Mouse (Mus musculus) gastrocnemius, postnatal 14 days (tissue): ENCODE results near the gene Btg2. TPM values are rescaled to one million over a fixed set of nuclear protein-coding genes. Genes with fewer than 3 reads are reported as not detected.
A peak's percentile ranks its signal among the peaks of the same experiment; 100 is the strongest.

Experiments used
- DNase-seq: peaks from one replicate; pipeline ENCODE4 v3.0.0; 2021; ENCODE audit warnings: mixed read lengths
- intact Hi-C: fragments of 180-260 bp; cut with DNase I; formaldehyde crosslinking; loops from one replicate; pipeline ENCODE4 v1.15.1; 2025; ENCODE audit warnings: low total_unique reads
- total RNA-seq, 2 experiments: library from RNA; stranded (reverse); gene quantifications; 2 replicates each; pipeline ENCODE4 v1.2.3; 2021

Btg2 gene
- total RNA-seq, 2 experiments from 2014 or later: 19.7 to 44.2 TPM

GRCm38 (mm10) chr1:134063773-134064125 is 15.2 kb downstream of the Btg2 start:
- intact Hi-C loops: no loop called here
- no peak for DNase-seq

DNA sequence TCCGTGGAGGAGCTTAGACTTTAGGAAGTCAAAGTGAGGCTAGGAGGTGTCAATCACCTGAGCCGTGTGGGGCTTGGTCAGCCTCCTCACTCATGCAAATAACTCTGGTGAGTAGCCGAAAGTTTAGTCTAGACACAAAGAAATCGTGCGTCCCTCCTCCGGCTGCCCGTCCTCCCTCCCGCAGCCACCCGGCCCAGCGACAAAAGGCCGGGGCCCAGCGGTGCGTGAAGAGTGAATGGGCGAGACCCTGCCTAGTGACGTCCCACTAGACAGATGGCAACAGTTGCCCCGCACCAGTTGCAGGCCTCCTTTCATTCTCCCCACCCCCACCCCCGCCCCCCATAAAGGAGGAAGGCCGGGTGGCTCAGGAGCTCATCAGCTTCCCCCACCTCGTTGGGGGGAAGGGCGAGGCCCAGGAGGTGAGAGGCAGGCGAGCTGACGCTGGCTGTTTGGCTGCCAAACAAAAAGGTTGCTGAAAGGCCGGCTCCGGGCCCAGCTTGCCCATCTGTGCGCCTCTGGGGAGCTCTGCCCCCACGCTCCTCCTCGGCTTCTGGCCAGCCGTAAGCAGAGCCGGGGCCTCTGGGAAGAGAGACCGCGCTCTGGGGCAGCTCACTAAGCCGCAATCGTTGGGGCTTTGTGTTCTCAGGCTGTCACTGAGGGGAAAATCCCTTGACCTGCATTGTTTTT is 15.7 kb downstream of the Btg2 start:
- intact Hi-C loops: no loop called here
- peak; percentile 70 for DNase-seq

- intact Hi-C loops: no loop called here
- DNase-seq: no peak
Observed at GRCm38 (mm10) chr1:134062411-134063085, 16.4 kb downstream of the Btg2 start.

- intact Hi-C loops: no loop called here
- DNase-seq: no peak
Observed at GRCm38 (mm10) chr1:134061915-134062314, 17.0 kb downstream of the Btg2 start.

DNA sequence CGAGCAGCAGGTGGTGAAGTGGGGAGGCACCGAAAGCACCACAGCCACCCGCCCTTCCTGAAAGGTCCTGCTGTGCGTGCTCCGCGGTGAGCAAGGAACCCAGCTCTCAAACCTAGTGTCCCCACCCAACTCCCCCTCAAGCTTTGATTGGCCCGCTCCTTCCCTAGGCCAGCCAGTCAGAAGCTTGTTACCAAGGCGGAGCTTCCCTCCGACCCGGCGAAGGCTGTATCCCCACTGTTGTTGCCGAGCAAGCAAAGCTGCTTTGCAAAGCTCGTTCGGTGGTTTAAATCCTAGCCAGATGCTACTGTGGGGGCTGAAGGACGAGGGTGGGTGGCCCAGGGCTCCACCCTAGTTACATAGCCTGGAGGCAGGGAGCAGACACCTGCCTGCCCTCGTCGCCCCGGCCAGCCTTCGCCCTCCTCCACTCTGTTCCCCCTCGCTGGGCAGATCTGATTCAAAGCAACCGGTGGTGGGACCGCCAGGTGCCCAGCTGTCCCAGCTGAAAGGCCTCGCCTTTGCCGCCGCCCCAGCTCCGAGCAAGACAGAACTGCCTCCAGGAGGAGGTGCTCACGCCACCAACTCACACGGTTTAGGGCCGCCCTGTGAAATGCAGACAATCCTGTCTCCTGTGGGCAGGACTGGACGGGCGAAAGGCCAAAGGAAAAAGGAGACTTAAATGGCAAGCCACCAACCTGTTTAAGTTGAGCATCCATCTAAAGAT is 17.9 kb downstream of the Btg2 start:
- DNase-seq: peak; percentile 90
- intact Hi-C loops: no loop called here

DNA sequence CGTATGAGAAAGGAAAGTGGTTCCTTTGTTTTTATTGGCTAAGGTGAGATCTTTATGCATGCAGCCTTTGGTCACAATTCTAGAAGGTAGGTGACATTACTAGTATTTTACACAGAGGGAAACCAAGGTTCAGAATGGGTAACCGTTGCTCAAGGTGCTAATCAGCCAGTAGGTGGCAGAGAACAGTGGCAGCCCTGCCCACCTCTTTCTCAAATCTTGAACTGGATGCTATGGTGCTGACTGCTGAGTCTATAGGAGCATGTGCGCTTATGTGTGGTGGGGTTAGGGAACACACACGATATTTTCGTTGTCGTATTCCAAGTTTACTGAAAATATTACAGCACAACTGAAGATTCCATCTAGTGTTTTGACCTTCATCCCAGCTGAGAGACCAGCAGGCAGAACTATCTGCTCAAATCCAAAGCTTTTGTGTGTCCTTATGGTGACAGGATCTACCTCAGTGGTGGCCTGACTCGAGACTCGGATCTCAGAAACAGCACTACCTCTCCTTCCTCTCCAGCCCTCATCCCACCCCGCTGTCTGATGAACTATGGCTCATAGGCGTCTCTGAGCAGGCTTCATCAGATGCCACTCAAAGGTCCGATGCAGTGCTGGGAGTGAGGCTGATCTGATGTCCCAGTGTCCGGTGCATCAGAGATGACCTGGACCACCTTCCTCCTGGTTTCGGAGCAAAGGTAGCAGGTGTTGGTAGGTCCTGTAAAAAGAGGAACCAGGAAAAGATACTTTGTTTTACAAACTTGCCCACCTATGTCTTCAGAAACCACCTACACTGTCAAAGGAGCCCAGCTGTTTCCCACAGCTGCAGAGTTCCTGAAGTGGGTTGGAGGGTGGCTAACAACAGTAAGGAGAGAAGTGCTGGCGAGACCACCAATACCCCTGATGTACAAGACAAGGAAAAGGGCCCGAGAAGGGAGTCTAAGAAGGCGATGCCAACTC is 18.9 kb downstream of the Btg2 start:
- intact Hi-C loops: no loop called here

DNA sequence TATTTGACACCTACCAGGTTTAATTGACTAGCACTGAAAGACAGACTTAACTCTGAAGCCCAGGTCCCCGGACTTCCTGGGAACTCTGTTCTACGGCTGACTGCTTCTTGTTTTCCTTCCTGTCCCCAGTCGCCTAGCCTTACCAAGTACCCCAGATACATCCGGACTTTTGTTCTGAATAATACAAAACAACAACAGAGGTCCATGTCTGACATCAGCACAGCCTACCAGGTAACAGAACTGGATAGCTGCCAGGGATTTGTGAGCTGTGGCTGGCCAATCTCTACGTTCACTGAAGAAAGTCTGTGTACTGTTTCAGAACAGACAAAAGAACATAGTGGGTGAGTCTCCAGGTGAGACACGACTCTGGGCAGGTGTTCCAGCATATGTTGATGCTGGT is 20.1 kb downstream of the Btg2 start:
- intact Hi-C loops: no loop called here
- DNase-seq: no peak

More for the DNA sequence above, 18.9 kb downstream of the Btg2 start:
- no peak for DNase-seq

DNA sequence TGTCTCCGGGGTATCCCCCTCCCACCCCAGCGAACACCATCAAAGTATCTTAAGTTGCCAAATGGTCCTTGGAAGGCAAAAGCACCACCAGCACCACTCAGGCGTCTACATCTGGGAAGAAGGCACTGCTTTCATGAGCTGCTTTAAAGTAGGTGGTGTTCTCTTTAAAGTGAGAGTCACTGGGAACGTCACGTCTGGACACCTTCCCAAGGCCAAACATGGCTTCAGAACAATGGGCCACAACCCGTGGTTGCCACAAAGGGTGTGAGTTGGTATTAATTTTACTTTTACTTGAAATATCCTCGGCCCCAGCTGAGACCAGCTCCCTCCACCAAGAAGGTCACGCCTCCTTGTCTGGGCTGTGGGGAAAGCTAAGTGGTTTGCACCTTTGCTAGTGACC is 21.2 kb downstream of the Btg2 start:
- intact Hi-C loops: loop anchor here (2.0 kb wide), 1 partner anchor 43 kb away; no protein-coding TSS in a partner anchor

DNA sequence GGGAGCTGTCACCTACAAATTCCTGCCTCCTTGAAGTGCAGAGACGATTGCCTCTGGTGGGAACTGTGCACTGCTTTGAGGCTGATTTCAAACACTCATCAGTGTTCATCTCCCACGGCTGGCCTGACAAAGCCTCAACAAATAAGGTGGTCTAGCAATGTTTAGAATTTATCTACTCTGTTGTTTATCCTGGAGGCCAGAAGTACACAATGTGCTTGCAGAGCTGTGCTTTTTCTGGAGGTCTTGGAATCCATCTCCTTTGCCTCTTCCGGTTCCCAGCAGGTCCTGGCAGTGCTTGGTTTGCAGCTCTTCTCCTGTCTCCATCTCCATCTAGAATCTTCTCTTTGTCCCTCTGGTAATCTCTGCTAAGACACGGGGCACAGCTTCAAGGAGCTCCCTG is 22.6 kb downstream of the Btg2 start:
- intact Hi-C loops: loop anchor here (2.0 kb wide), 1 partner anchor 45 kb away; no protein-coding TSS in a partner anchor
- no peak for DNase-seq

More for the DNA sequence above, 21.2 kb downstream of the Btg2 start:
- DNase-seq: no peak

GRCm38 (mm10) chr1:134055666-134056245 is 23.2 kb downstream of the Btg2 start:
- DNase-seq: no peak
- intact Hi-C loops: loop anchor here (2.0 kb wide), 2 partner anchors 45 to 51 kb away; no protein-coding TSS in a partner anchor

DNA sequence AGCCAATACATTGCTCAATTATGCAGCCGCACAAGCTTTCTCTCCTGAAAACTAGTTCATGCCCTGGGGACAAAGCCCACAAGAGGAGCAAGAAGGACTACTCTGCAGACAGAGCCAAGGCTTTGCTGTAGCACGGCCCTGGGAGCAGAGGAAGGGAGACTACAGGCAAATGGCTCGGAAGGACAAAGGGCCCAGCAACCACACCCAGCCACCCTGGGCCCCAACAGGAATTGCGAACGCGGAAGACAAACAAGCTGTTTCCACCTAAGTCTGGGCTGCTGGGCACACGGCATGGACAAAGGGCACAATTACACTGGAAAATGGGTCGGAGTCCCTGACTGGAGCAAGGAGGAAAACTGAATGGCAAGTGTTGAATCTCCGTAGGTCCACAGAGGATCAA is 23.9 kb downstream of the Btg2 start:
- intact Hi-C loops: loop anchor here (2.0 kb wide), 1 partner anchor 52 kb away; no protein-coding TSS in a partner anchor

GRCm38 (mm10) chr1:134053207-134053606 is 25.7 kb downstream of the Btg2 start:
- DNase-seq: peak; percentile 82
- intact Hi-C loops: no loop called here

More for the DNA sequence above, 23.9 kb downstream of the Btg2 start:
- DNase-seq: no peak

- intact Hi-C loops: loop anchor here (10.0 kb wide), 1 partner anchor 315 kb away; no protein-coding TSS in a partner anchor
- no peak for DNase-seq
Observed at GRCm38 (mm10) chr1:134049542-134049941, 29.4 kb downstream of the Btg2 start.

GRCm38 (mm10) chr1:134048759-134049158 is 30.2 kb downstream of the Btg2 start:
- intact Hi-C loops: loop anchor here (10.0 kb wide), 1 partner anchor 314 kb away; no protein-coding TSS in a partner anchor

GRCm38 (mm10) chr1:134047431-134047830 is 31.5 kb downstream of the Btg2 start:
- intact Hi-C loops: loop anchor here (10.0 kb wide), 1 partner anchor 313 kb away; no protein-coding TSS in a partner anchor
- no peak for DNase-seq

More at GRCm38 (mm10) chr1:134048759-134049158, 30.2 kb downstream of the Btg2 start:
- peak; percentile 66 for DNase-seq

DNA sequence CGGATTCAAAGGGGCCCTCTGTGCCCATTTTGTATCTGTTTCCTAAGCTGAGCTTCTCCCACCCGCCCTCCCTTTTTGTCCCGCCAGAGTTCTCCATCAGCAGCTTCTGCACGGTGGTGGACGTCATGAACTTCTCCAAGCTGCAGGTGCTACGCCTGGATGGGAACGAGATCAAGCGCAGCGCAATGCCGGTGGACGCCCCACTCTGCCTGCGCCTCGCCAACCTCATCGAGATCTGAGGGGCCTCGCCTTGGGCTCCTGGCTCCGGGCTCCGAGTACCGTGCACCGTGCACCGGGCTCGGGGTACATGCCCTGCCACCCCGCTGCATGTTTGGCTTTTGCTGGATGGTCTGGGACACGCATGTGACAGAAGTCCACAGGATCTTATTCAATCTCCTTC is 32.5 kb downstream of the Btg2 start:
- intact Hi-C loops: loop anchor here (1.0 to 10.0 kb wide), 2 partner anchors 136 to 312 kb away; no protein-coding TSS in a partner anchor
- no peak for DNase-seq

- intact Hi-C loops: loop anchor here (1.0 to 10.0 kb wide), 2 partner anchors 136 to 311 kb away; no protein-coding TSS in a partner anchor
- DNase-seq: peak; percentile 75
Observed at GRCm38 (mm10) chr1:134045971-134046370, 32.9 kb downstream of the Btg2 start.

DNA sequence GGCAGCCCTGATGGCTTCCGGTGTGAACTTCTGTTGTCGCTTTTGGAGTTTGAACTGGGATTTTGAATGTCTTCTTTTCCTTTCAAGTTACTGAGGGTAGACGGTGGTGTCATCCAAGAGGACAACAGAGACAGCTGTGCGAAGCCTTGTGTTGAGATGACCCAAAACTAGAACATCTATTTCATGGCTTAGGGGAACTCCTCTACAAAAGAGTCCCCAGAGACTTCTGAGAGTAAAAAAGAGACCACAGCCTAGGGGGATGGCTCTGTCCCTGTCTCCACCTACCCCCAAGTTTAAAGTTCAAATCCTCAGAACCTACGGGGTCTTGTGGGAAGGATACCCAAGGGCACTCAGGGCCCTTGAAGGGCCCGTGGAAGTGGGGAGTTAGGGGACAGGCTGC is 34.1 kb downstream of the Btg2 start:
- intact Hi-C loops: loop anchor here (1.0 to 10.0 kb wide), 2 partner anchors 85 to 310 kb away; no protein-coding TSS in a partner anchor

More for the DNA sequence above, 34.1 kb downstream of the Btg2 start:
- no peak for DNase-seq
